12 mouse cellular contexts compared by ENCODE assay signal in genomic region chr11:116990231-116990630, GRCm38 (mm10).
DNase-seq lines count a peak whose midpoint lies in the region; ATAC-seq lines count a peak whose summit lies in the region.
"Had no signal": no experiment of that assay in that cellular context is flagged by ENCODE, and none has a peak within 500 bp of the region (broad histone marks: within the 10 kb centered on the region; RNA-seq: fewer than 3 reads in every experiment).

No protein-coding gene starts in this region.

- 66% methylated on average over 7 of the region's 7 CpGs for WGBS in midbrain, embryonic 13.5 days
- WGBS in midbrain, embryonic 15.5 days = 59% methylated on average over 7 of the region's 7 CpGs
- 58% methylated on average over 7 of the region's 7 CpGs for WGBS in hindbrain, embryonic 12.5 days
- WGBS in neural tube, embryonic 15.5 days = 38% methylated on average over 7 of the region's 7 CpGs

- peak; percentile 34 for DNase-seq in gastrocnemius, postnatal 25 days
- DNase-seq in gastrocnemius, postnatal 10 days = no peak
- DNase-seq in spleen, postnatal 4 days (ENCODE audit: low spot score in 2 of 2) = no peak
- DNase-seq in liver = no peak
- DNase-seq: kidney, adult 2 months; right cerebral cortex, adult 18-20 months had no signal

- H3K4me1 ChIP-seq in midbrain, embryonic 13.5 days (replicated peaks) = peaks cover 41% of the 10 kb centered on the region
- H3K4me1 ChIP-seq in midbrain, embryonic 15.5 days = peaks cover 28% of the 10 kb centered on the region
- H3K4me1 ChIP-seq in hindbrain, embryonic 12.5 days = peaks cover 30% of the 10 kb centered on the region
- peaks cover 21% of the 10 kb centered on the region for H3K4me1 ChIP-seq in neural tube, embryonic 15.5 days

- H3K9ac ChIP-seq in midbrain, embryonic 13.5 days (replicated peaks) = no peak overlapping the region
- no peak overlapping the region for H3K9ac ChIP-seq in midbrain, embryonic 15.5 days
- H3K9ac ChIP-seq in hindbrain, embryonic 12.5 days = no peak overlapping the region
- no peak overlapping the region; the same call in 1 of the 2 replicates for H3K9ac ChIP-seq in neural tube, embryonic 15.5 days (replicated peaks)
- H3K9ac ChIP-seq: embryonic facial prominence, embryonic 15.5 days had no signal

- peaks cover 14% of the 10 kb centered on the region for H3K36me3 ChIP-seq in midbrain, embryonic 13.5 days
- peaks cover 7% of the 10 kb centered on the region; the same call in 1 of the 2 replicates for H3K36me3 ChIP-seq in midbrain, embryonic 15.5 days (replicated peaks)
- peaks cover 18% of the 10 kb centered on the region for H3K36me3 ChIP-seq in hindbrain, embryonic 12.5 days
- peaks cover 6% of the 10 kb centered on the region for H3K36me3 ChIP-seq in neural tube, embryonic 15.5 days
- H3K36me3 ChIP-seq: embryonic facial prominence, embryonic 15.5 days; limb, embryonic 10.5 days had no signal

- H3K4me3 ChIP-seq in midbrain, embryonic 13.5 days (replicated peaks) = no peak overlapping the region
- no peak overlapping the region for H3K4me3 ChIP-seq in midbrain, embryonic 15.5 days
- no peak overlapping the region for H3K4me3 ChIP-seq in hindbrain, embryonic 12.5 days
- H3K4me3 ChIP-seq in neural tube, embryonic 15.5 days (replicated peaks) = no peak overlapping the region
- H3K4me3 ChIP-seq: embryonic facial prominence, embryonic 15.5 days; limb, embryonic 10.5 days had no signal

- H3K4me2 ChIP-seq in midbrain, embryonic 13.5 days (replicated peaks) = no peak overlapping the region
- no peak overlapping the region for H3K4me2 ChIP-seq in midbrain, embryonic 15.5 days
- H3K4me2 ChIP-seq in hindbrain, embryonic 12.5 days (replicated peaks) = no peak overlapping the region
- no peak overlapping the region for H3K4me2 ChIP-seq in neural tube, embryonic 15.5 days
- H3K4me2 ChIP-seq: embryonic facial prominence, embryonic 15.5 days had no signal

- no peaks in the 10 kb centered on the region for H3K9me3 ChIP-seq in midbrain, embryonic 13.5 days
- H3K9me3 ChIP-seq in midbrain, embryonic 15.5 days = no peaks in the 10 kb centered on the region
- no peaks in the 10 kb centered on the region for H3K9me3 ChIP-seq in hindbrain, embryonic 12.5 days (replicated peaks)
- no peaks in the 10 kb centered on the region for H3K9me3 ChIP-seq in neural tube, embryonic 15.5 days (replicated peaks)
- H3K9me3 ChIP-seq: embryonic facial prominence, embryonic 15.5 days; limb, embryonic 10.5 days had no signal

- peak overlapping the region; percentile 48; the same call in 1 of the 2 replicates for H3K27ac ChIP-seq in midbrain, embryonic 13.5 days
- no peak overlapping the region for H3K27ac ChIP-seq in midbrain, embryonic 15.5 days
- peak overlapping the region; percentile 67 for H3K27ac ChIP-seq in hindbrain, embryonic 12.5 days
- H3K27ac ChIP-seq in neural tube, embryonic 15.5 days (replicated peaks) = peak overlapping the region; percentile 63; the same call in 1 of the 2 replicates
- H3K27ac ChIP-seq: embryonic facial prominence, embryonic 15.5 days; limb, embryonic 10.5 days had no signal

- 0 out of 2 replicates have a peak, but pooled peaks cover 8% of the 10 kb centered on the region for H3K27me3 ChIP-seq in midbrain, embryonic 13.5 days
- no peaks in the 10 kb centered on the region for H3K27me3 ChIP-seq in midbrain, embryonic 15.5 days (replicated peaks)
- H3K27me3 ChIP-seq in hindbrain, embryonic 12.5 days = peaks cover 12% of the 10 kb centered on the region
- H3K27me3 ChIP-seq in neural tube, embryonic 15.5 days (replicated peaks) = no peaks in the 10 kb centered on the region

- no peak for ATAC-seq in midbrain, embryonic 13.5 days
- no peak for ATAC-seq in midbrain, embryonic 15.5 days (replicated peaks)
- peak; percentile 12; the same call in 1 of the 2 replicates for ATAC-seq in hindbrain, embryonic 12.5 days (ENCODE audit: low FRiP score)
- no peak for ATAC-seq in neural tube, embryonic 15.5 days (ENCODE audit: low FRiP score)
